Mouse (Mus musculus): ENCODE measurements around the gene Gli3. TPM values are rescaled to one million over a fixed set of nuclear protein-coding genes. Genes with fewer than 3 reads are reported as not detected.

Gene Gli3
- polyA plus RNA-seq, 1 experiment from 2014 or later, result 4.8 TPM

- ATAC-seq, result 0 out of 2 replicates have a peak, but pooled peaks have one; percentile 8
- no peak overlapping the region for H3K27ac ChIP-seq (ENCODE audit: low read length)
- 15% methylated on average over 8 of the region's 8 CpGs for WGBS
Observed at GRCm38 (mm10) chr13:15624490-15625353, 161.7 kb downstream of the Gli3 start.

GRCm38 (mm10) chr13:15641548-15641947 is 178.5 kb downstream of the Gli3 start:
- Histone ChIP-seq H3K9ac (ENCODE audit: low read depth, low read length) (no peak overlapping the region), H3K36me3 (ENCODE audit: control insufficient read depth, insufficient read depth, low read length) (no peaks in the 10 kb centered on the region), H3K4me1 (ENCODE audit: control insufficient read depth, insufficient read depth, low read length) (no peaks in the 10 kb centered on the region), H3K27ac (ENCODE audit: low read length) (no peak overlapping the region), H3K4me2 (ENCODE audit: low read length) (no peak overlapping the region), H3K9me3 (replicated peaks; ENCODE audit: control insufficient read depth, low read length, poor library complexity, severe bottlenecking) (no peaks in the 10 kb centered on the region), H3K27me3 (ENCODE audit: control insufficient read depth, insufficient read depth, low read depth, low read length) (no peaks in the 10 kb centered on the region), H3K4me3 (ENCODE audit: low read depth, low read length) (no peak overlapping the region)
- ATAC-seq, result no peak
- WGBS, result 96% methylated on average over 1 of the region's 1 CpGs

More at GRCm38 (mm10) chr13:15624490-15625353, 161.7 kb downstream of the Gli3 start:
- H3K4me2 ChIP-seq (ENCODE audit: low read length), result no peak overlapping the region
- no peaks in the 10 kb centered on the region for H3K9me3 ChIP-seq (replicated peaks; ENCODE audit: control insufficient read depth, low read length, poor library complexity, severe bottlenecking)
- peaks cover 13% of the 10 kb centered on the region for H3K4me1 ChIP-seq (ENCODE audit: control insufficient read depth, insufficient read depth, low read length)
- no peaks in the 10 kb centered on the region for H3K27me3 ChIP-seq (ENCODE audit: control insufficient read depth, insufficient read depth, low read depth, low read length)
- no peak overlapping the region for H3K4me3 ChIP-seq (ENCODE audit: low read depth, low read length)
- no peaks in the 10 kb centered on the region for H3K36me3 ChIP-seq (ENCODE audit: control insufficient read depth, insufficient read depth, low read length)
- no peak overlapping the region for H3K9ac ChIP-seq (ENCODE audit: low read depth, low read length)

- no peak overlapping the region for H3K4me2 ChIP-seq (ENCODE audit: low read length)
- H3K27me3 ChIP-seq (ENCODE audit: control insufficient read depth, insufficient read depth, low read depth, low read length), result no peaks in the 10 kb centered on the region
- no peaks in the 10 kb centered on the region for H3K36me3 ChIP-seq (ENCODE audit: control insufficient read depth, insufficient read depth, low read length)
- no peak overlapping the region for H3K4me3 ChIP-seq (ENCODE audit: low read depth, low read length)
- no peaks in the 10 kb centered on the region for H3K9me3 ChIP-seq (replicated peaks; ENCODE audit: control insufficient read depth, low read length, poor library complexity, severe bottlenecking)
- H3K9ac ChIP-seq (ENCODE audit: low read depth, low read length), result no peak overlapping the region
- ATAC-seq, result no peak
- H3K27ac ChIP-seq (ENCODE audit: low read length), result no peak overlapping the region
- peaks cover 2% of the 10 kb centered on the region; the same call in 1 of the 2 replicates for H3K4me1 ChIP-seq (ENCODE audit: control insufficient read depth, insufficient read depth, low read length)
- WGBS, result 94% methylated on average over 5 of the region's 5 CpGs
Observed at GRCm38 (mm10) chr13:15660502-15660901, 197.5 kb downstream of the Gli3 start.

- H3K9ac ChIP-seq (ENCODE audit: low read depth, low read length), result no peak overlapping the region
- ATAC-seq, result no peak
- peaks cover 2% of the 10 kb centered on the region; the same call in 1 of the 2 replicates for H3K4me1 ChIP-seq (ENCODE audit: control insufficient read depth, insufficient read depth, low read length)
- no peak overlapping the region for H3K27ac ChIP-seq (ENCODE audit: low read length)
- H3K9me3 ChIP-seq (replicated peaks; ENCODE audit: control insufficient read depth, low read length, poor library complexity, severe bottlenecking), result no peaks in the 10 kb centered on the region
- H3K36me3 ChIP-seq (ENCODE audit: control insufficient read depth, insufficient read depth, low read length), result no peaks in the 10 kb centered on the region
- H3K4me3 ChIP-seq (ENCODE audit: low read depth, low read length), result no peak overlapping the region
- WGBS, result 68% methylated on average over 10 of the region's 10 CpGs
- H3K4me2 ChIP-seq (ENCODE audit: low read length), result no peak overlapping the region
- H3K27me3 ChIP-seq (ENCODE audit: control insufficient read depth, insufficient read depth, low read depth, low read length), result no peaks in the 10 kb centered on the region
Observed at GRCm38 (mm10) chr13:15662375-15662774, 199.3 kb downstream of the Gli3 start.

GRCm38 (mm10) chr13:15664580-15665201 is 201.7 kb downstream of the Gli3 start:
- peak; percentile 63 for ATAC-seq
- Histone ChIP-seq H3K4me3 (ENCODE audit: low read depth, low read length) (no peak overlapping the region), H3K4me1 (ENCODE audit: control insufficient read depth, insufficient read depth, low read length) (peaks cover 2% of the 10 kb centered on the region; the same call in 1 of the 2 replicates), H3K9ac (ENCODE audit: low read depth, low read length) (no peak overlapping the region), H3K27ac (ENCODE audit: low read length) (no peak overlapping the region), H3K36me3 (ENCODE audit: control insufficient read depth, insufficient read depth, low read length) (no peaks in the 10 kb centered on the region), H3K4me2 (ENCODE audit: low read length) (no peak overlapping the region), H3K27me3 (ENCODE audit: control insufficient read depth, insufficient read depth, low read depth, low read length) (no peaks in the 10 kb centered on the region), H3K9me3 (replicated peaks; ENCODE audit: control insufficient read depth, low read length, poor library complexity, severe bottlenecking) (no peaks in the 10 kb centered on the region)
- WGBS, result 32% methylated on average over 7 of the region's 7 CpGs

- Histone ChIP-seq H3K9me3 (replicated peaks; ENCODE audit: control insufficient read depth, low read length, poor library complexity, severe bottlenecking) (no peaks in the 10 kb centered on the region), H3K27me3 (ENCODE audit: control insufficient read depth, insufficient read depth, low read depth, low read length) (no peaks in the 10 kb centered on the region), H3K4me1 (ENCODE audit: control insufficient read depth, insufficient read depth, low read length) (peaks cover 2% of the 10 kb centered on the region; the same call in 1 of the 2 replicates), H3K4me3 (ENCODE audit: low read depth, low read length) (no peak overlapping the region), H3K36me3 (ENCODE audit: control insufficient read depth, insufficient read depth, low read length) (no peaks in the 10 kb centered on the region), H3K4me2 (ENCODE audit: low read length) (no peak overlapping the region), H3K27ac (ENCODE audit: low read length) (no peak overlapping the region), H3K9ac (ENCODE audit: low read depth, low read length) (no peak overlapping the region)
- ATAC-seq, result no peak
- 86% methylated on average over 8 of the region's 8 CpGs for WGBS
Observed at GRCm38 (mm10) chr13:15665514-15665913, 202.5 kb downstream of the Gli3 start.

- no peaks in the 10 kb centered on the region for H3K9me3 ChIP-seq (replicated peaks; ENCODE audit: control insufficient read depth, low read length, poor library complexity, severe bottlenecking)
- H3K4me1 ChIP-seq (ENCODE audit: control insufficient read depth, insufficient read depth, low read length), result no peaks in the 10 kb centered on the region
- no peak overlapping the region for H3K4me3 ChIP-seq (ENCODE audit: low read depth, low read length)
- H3K27me3 ChIP-seq (ENCODE audit: control insufficient read depth, insufficient read depth, low read depth, low read length), result no peaks in the 10 kb centered on the region
- ATAC-seq, result peak; percentile 58; the same call in 1 of the 2 replicates
- H3K9ac ChIP-seq (ENCODE audit: low read depth, low read length), result no peak overlapping the region
- no peaks in the 10 kb centered on the region for H3K36me3 ChIP-seq (ENCODE audit: control insufficient read depth, insufficient read depth, low read length)
- no peak overlapping the region for H3K4me2 ChIP-seq (ENCODE audit: low read length)
- H3K27ac ChIP-seq (ENCODE audit: low read length), result no peak overlapping the region
- 58% methylated on average over 9 of the region's 9 CpGs for WGBS
Observed at GRCm38 (mm10) chr13:15670144-15670961, 207.3 kb downstream of the Gli3 start.

- 52% methylated on average over 4 of the region's 4 CpGs for WGBS
- no peaks in the 10 kb centered on the region for H3K27me3 ChIP-seq (ENCODE audit: control insufficient read depth, insufficient read depth, low read depth, low read length)
Observed at GRCm38 (mm10) chr13:15670962-15671313, 207.9 kb downstream of the Gli3 start.

More at GRCm38 (mm10) chr13:15670962-15671313, 207.9 kb downstream of the Gli3 start:
- H3K36me3 ChIP-seq (ENCODE audit: control insufficient read depth, insufficient read depth, low read length), result no peaks in the 10 kb centered on the region
- no peak for ATAC-seq
- no peak overlapping the region for H3K9ac ChIP-seq (ENCODE audit: low read depth, low read length)
- no peak overlapping the region for H3K4me3 ChIP-seq (ENCODE audit: low read depth, low read length)
- H3K4me1 ChIP-seq (ENCODE audit: control insufficient read depth, insufficient read depth, low read length), result no peaks in the 10 kb centered on the region
- no peaks in the 10 kb centered on the region for H3K9me3 ChIP-seq (replicated peaks; ENCODE audit: control insufficient read depth, low read length, poor library complexity, severe bottlenecking)
- H3K4me2 ChIP-seq (ENCODE audit: low read length), result no peak overlapping the region
- no peak overlapping the region for H3K27ac ChIP-seq (ENCODE audit: low read length)

All from midbrain, embryonic 16.5 days (tissue).